Mouse (Mus musculus) intestine, embryonic 14.5 days (tissue): ENCODE measurements around the gene Lingo1. TPM values are rescaled to one million over a fixed set of nuclear protein-coding genes. Genes with fewer than 3 reads are reported as not detected.

ENCODE experiments used
- ATAC-seq: fragments of 200-750 bp; cut with Nextera tagmentation; replicated peaks from 2 replicates; pipeline ENCODE4 v1.8.0; 2017; ENCODE audit warnings: low read depth, moderate number of reproducible peaks, moderate TSS enrichment, moderate library complexity; ENCODE audit not compliant: low FRiP score, low TSS enrichment
- DNase-seq: peaks from one replicate; pipeline ENCODE4 v3.0.0-alpha.2; 2018; ENCODE audit warnings: low spot score
- H3K27ac ChIP-seq: fragments of 300-500 bp; sonication (generic); 2 replicates; pipeline ENCODE4 v1.5.1; 2014; ENCODE audit warnings: low read depth, mild to moderate bottlenecking, control low read depth
- H3K27me3 ChIP-seq: fragments of 300-500 bp; sonication (generic); replicated peaks from 2 replicates; pipeline ENCODE4 v1.6.1; 2014; ENCODE audit warnings: low read length, control low read depth; ENCODE audit not compliant: control insufficient read depth, insufficient read depth
- H3K36me3 ChIP-seq: fragments of 300-500 bp; sonication (generic); 2 replicates; pipeline ENCODE4 v1.6.1; 2014; ENCODE audit warnings: low read length, control low read depth; ENCODE audit not compliant: control insufficient read depth, insufficient read depth
- H3K4me1 ChIP-seq: fragments of 300-500 bp; sonication (generic); replicated peaks from 2 replicates; pipeline ENCODE4 v1.6.1; 2014; ENCODE audit warnings: low read length, control low read depth, mixed read lengths; ENCODE audit not compliant: control insufficient read depth, insufficient read depth
- H3K4me2 ChIP-seq: fragments of 300-500 bp; sonication (generic); 2 replicates; pipeline ENCODE4 v1.6.1; 2014; ENCODE audit warnings: low read length
- H3K4me3 ChIP-seq: fragments of 300-500 bp; sonication (generic); 2 replicates; pipeline ENCODE4 v1.5.1; 2014; ENCODE audit warnings: low read depth, low read length, control low read depth, mixed read lengths
- H3K9ac ChIP-seq: fragments of 300-500 bp; sonication (generic); 2 replicates; pipeline ENCODE4 v1.6.1; 2014; ENCODE audit warnings: mild to moderate bottlenecking, low read length
- H3K9me3 ChIP-seq: fragments of 300-500 bp; sonication (generic); 2 replicates; pipeline ENCODE4 v1.6.1; 2016; ENCODE audit warnings: low read length, control low read depth; ENCODE audit not compliant: control insufficient read depth
- WGBS: fragments of 180-500 bp; shearing (Covaris S2); extraction: QIAGEN DNeasy Blood & Tissue Kit; methylation state at CpG from one replicate; pipeline ENCODE4 v1.1.7; 2014; 5-methylcytosine and 5-hydroxymethylcytosine counted together
- polyA plus RNA-seq: library from polyadenylated mRNA; unstranded; fragments of >200 nt; fragmentation: Nextera tagmentation; extraction: Ambion mirVana; gene quantifications from 2 replicates; pipeline ENCODE4 v1.2.1, GENCODE M21; 2014

Lingo1 gene
- polyA plus RNA-seq, 1 experiment from 2014 or later, result 1.9 TPM

GRCm38 (mm10) chr9:56767653-56768136 lies 28.6 kb downstream of the Lingo1 start:
- no peaks in the 10 kb centered on the region for H3K36me3 ChIP-seq
- H3K4me2 ChIP-seq, result no peak overlapping the region
- no peaks in the 10 kb centered on the region for H3K27me3 ChIP-seq
- 61% methylated on average over 9 of the region's 9 CpGs for whole genome bisulfite sequencing
- H3K27ac ChIP-seq, result no peak overlapping the region
- H3K9ac ChIP-seq, result no peak overlapping the region
- no peak for DNase-seq
- ATAC-seq, result no peak
- no peaks in the 10 kb centered on the region for H3K9me3 ChIP-seq
- H3K4me1 ChIP-seq, result peaks cover 6% of the 10 kb centered on the region; the same call in 1 of the 2 replicates
- no peak overlapping the region for H3K4me3 ChIP-seq

GRCm38 (mm10) chr9:56766629-56767357 lies 29.5 kb downstream of the Lingo1 start:
- ATAC-seq, result no peak
- no peak overlapping the region for H3K4me2 ChIP-seq

GRCm38 (mm10) chr9:56762106-56762562 lies 34.1 kb downstream of the Lingo1 start:
- no peak overlapping the region for H3K9ac ChIP-seq
- WGBS, result 85% methylated on average over 9 of the region's 9 CpGs
- H3K4me3 ChIP-seq, result no peak overlapping the region
- no peak overlapping the region for H3K27ac ChIP-seq
- peaks cover 13% of the 10 kb centered on the region; the same call in 1 of the 2 replicates for H3K4me1 ChIP-seq
- DNase-seq, result no peak
- H3K27me3 ChIP-seq, result no peaks in the 10 kb centered on the region
- no peak for ATAC-seq
- H3K36me3 ChIP-seq, result no peaks in the 10 kb centered on the region
- H3K9me3 ChIP-seq, result no peaks in the 10 kb centered on the region
- H3K4me2 ChIP-seq, result no peak overlapping the region

More at GRCm38 (mm10) chr9:56766629-56767357, 29.5 kb downstream of the Lingo1 start:
- Histone ChIP-seq H3K27me3 (no peaks in the 10 kb centered on the region), H3K4me3 (no peak overlapping the region), H3K4me1 (peaks cover 6% of the 10 kb centered on the region; the same call in 1 of the 2 replicates), H3K9ac (no peak overlapping the region), H3K36me3 (no peaks in the 10 kb centered on the region), H3K27ac (no peak overlapping the region), H3K9me3 (no peaks in the 10 kb centered on the region)
- 34% methylated on average over 11 of the region's 11 CpGs for WGBS
- no peak for DNase-seq

GRCm38 (mm10) chr9:56757791-56758190 lies 38.5 kb downstream of the Lingo1 start:
- H3K4me2 ChIP-seq, result no peak overlapping the region
- H3K4me1 ChIP-seq, result peaks cover 7% of the 10 kb centered on the region; the same call in 1 of the 2 replicates
- ATAC-seq (no peak), DNase-seq (no peak)
- H3K4me3 ChIP-seq, result no peak overlapping the region
- H3K27ac ChIP-seq, result no peak overlapping the region
- WGBS, result 25% methylated on average over 11 of the region's 11 CpGs
- H3K9me3 ChIP-seq, result no peaks in the 10 kb centered on the region
- no peaks in the 10 kb centered on the region for H3K36me3 ChIP-seq
- H3K27me3 ChIP-seq, result no peaks in the 10 kb centered on the region
- H3K9ac ChIP-seq, result no peak overlapping the region

- no peak overlapping the region for H3K4me3 ChIP-seq
- WGBS, result 80% methylated on average over 5 of the region's 5 CpGs
- no peaks in the 10 kb centered on the region for H3K9me3 ChIP-seq
- H3K9ac ChIP-seq, result no peak overlapping the region
- no peak for ATAC-seq
- H3K4me2 ChIP-seq, result no peak overlapping the region
- H3K27me3 ChIP-seq, result no peaks in the 10 kb centered on the region
- no peaks in the 10 kb centered on the region for H3K36me3 ChIP-seq
- DNase-seq, result no peak
- H3K4me1 ChIP-seq, result peaks cover 7% of the 10 kb centered on the region; the same call in 1 of the 2 replicates
- H3K27ac ChIP-seq, result no peak overlapping the region
Measured at GRCm38 (mm10) chr9:56755119-56755518, 41.1 kb downstream of the Lingo1 start.

- Histone ChIP-seq H3K4me2 (no peak overlapping the region), H3K27ac (no peak overlapping the region), H3K9ac (no peak overlapping the region), H3K36me3 (no peaks in the 10 kb centered on the region), H3K4me1 (peaks cover 7% of the 10 kb centered on the region; the same call in 1 of the 2 replicates), H3K9me3 (no peaks in the 10 kb centered on the region), H3K4me3 (no peak overlapping the region), H3K27me3 (no peaks in the 10 kb centered on the region)
- 82% methylated on average over 6 of the region's 6 CpGs for WGBS
- ATAC-seq (no peak), DNase-seq (no peak)
Measured at GRCm38 (mm10) chr9:56753386-56753785, 42.9 kb downstream of the Lingo1 start.

GRCm38 (mm10) chr9:56748056-56748455 lies 48.2 kb downstream of the Lingo1 start:
- Histone ChIP-seq H3K9ac (no peak overlapping the region), H3K36me3 (no peaks in the 10 kb centered on the region), H3K4me2 (no peak overlapping the region), H3K27ac (no peak overlapping the region), H3K4me1 (no peaks in the 10 kb centered on the region), H3K4me3 (no peak overlapping the region), H3K9me3 (no peaks in the 10 kb centered on the region), H3K27me3 (no peaks in the 10 kb centered on the region)
- ATAC-seq (no peak), DNase-seq (no peak)
- 65% methylated on average over 5 of the region's 5 CpGs for WGBS

GRCm38 (mm10) chr9:56746926-56747294 lies 49.4 kb downstream of the Lingo1 start:
- Histone ChIP-seq H3K4me3 (no peak overlapping the region), H3K4me1 (no peaks in the 10 kb centered on the region), H3K9me3 (no peaks in the 10 kb centered on the region), H3K36me3 (no peaks in the 10 kb centered on the region), H3K27me3 (no peaks in the 10 kb centered on the region), H3K4me2 (no peak overlapping the region), H3K9ac (no peak overlapping the region), H3K27ac (no peak overlapping the region)
- ATAC-seq (no peak), DNase-seq (no peak)
- WGBS, result 61% methylated on average over 4 of the region's 4 CpGs
